Mouse (Mus musculus) heart, adult 11 months (tissue): ENCODE data around the gene Ptpn11.
"Not testable (repeated sequence)": the region's sequence is repeated elsewhere in the genome, so short reads cannot be mapped to it uniquely, and the experiment has no call there.

Experiments used
- DNase-seq: peaks from one replicate; pipeline ENCODE4 v3.0.0; 2022

Gene Ptpn11

DNA sequence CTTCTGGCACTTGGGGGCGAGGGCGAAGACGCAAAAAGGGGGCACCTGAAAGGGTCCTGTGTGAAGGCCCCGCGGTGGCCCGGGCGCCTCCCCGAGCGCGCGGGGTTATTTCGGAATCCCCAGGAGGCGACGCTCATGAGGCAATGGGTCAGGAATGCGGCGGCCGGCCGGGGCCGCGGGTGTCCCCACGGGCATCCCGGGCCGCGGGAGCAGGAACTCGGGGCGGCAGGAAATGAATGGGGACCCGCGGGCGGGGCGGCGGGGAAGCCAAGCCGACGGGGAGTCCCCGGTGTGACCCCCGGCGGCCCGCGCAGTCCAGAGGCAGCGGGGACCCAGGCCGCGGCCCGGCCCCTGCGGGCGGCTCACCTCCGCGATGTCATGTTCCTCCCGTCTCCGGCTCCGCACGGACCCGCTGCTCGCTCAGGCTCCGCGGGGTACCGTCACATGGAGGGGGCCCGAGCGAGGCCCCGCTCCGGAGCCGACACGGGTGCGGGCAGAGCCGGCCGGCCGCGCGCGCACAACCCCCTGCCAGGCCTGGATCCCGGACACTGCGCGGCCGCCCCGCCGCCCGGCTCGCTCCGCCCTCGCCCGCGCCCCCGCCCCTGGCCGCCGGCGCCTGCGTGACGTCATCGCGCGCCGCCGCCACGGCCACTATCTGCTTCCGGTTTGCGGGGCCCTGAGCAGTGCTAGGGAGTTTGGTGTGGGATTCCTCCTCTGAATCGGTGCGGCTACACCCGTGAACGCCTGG is at the start of gene Ptpn11:
TSS of gene Ptpn11 (minus strand) at position 562 of the 748 bp plus-strand sequence.
- peak; percentile 99 for DNase-seq

DNA sequence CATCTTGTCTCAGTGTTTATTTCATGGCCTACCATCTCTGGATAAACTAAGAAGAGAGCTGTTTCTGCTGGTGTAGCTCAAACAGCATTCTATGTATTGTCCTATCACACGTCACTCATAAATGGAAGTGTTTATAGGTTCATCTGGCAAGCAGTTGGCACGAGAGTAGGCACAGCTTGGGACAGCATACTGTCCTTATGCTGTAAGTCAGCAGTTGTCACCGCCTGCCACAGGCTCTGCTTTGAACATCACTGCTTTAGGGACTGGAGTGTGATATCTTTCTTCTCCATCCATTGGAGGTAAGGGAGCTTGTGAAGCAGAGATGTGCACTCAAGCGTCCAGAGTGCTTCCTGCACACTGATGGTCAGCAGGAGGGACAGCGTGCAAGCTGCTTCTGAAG is 48.6 kb upstream of the Ptpn11 start:
- DNase-seq, result no peak

- no peak for DNase-seq
Observed at GRCm38 (mm10) chr5:121238208-121238607, 47.0 kb upstream of the Ptpn11 start.

GRCm38 (mm10) chr5:121236171-121236570 is 45.0 kb upstream of the Ptpn11 start:
- peak; percentile 92 for DNase-seq

GRCm38 (mm10) chr5:121233726-121234125 is 42.5 kb upstream of the Ptpn11 start:
- no peak for DNase-seq

- no peak for DNase-seq
Observed at GRCm38 (mm10) chr5:121232789-121233188, 41.6 kb upstream of the Ptpn11 start.

GRCm38 (mm10) chr5:121230811-121231210 is 39.6 kb upstream of the Ptpn11 start:
- no peak for DNase-seq

GRCm38 (mm10) chr5:121229182-121229581 is 38.0 kb upstream of the Ptpn11 start:
- no peak for DNase-seq

GRCm38 (mm10) chr5:121227330-121227729 is 36.1 kb upstream of the Ptpn11 start:
- not testable (repeated sequence) for DNase-seq

DNA sequence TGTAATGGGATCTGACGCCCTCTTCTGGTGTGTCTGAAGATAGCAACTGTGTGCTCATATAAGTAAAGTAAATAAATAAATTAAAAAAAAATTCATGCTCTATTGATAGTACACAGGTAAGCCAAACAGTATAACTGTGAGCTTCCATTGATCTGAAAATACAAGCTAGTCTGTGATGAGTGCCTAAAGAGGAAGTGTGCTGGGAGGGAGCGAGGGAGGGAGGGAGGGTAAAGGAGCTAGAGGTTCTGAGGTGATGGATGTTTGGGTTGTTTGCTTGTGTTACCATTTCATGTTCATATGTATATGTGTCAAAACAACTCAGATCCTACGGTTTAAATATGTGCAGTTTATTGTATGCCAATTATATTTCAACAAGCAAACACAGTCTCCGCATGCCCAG is 35.6 kb upstream of the Ptpn11 start:
- no peak for DNase-seq

DNA sequence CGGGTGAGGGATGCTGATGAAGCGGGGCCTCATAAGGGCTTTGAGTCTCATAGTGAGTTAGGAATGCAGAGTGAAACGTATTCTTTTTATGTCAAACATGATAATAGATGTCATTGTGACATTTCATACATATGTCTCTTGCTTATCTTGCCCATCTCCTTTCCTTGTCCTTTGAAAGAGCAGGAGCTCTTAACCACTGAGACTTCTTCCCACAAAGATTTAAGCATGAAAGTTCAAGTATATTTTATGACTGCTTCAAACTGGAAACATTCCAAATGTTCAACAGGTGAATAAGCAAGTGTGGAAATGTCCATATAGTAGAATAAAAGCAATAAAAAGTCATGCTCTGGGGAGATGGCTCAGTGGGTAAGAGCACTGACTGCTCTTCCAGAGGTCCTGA is 35.2 kb upstream of the Ptpn11 start:
- DNase-seq, result no peak

GRCm38 (mm10) chr5:121225854-121226253 is 34.7 kb upstream of the Ptpn11 start:
- DNase-seq, result no peak

- DNase-seq, result no peak
Observed at GRCm38 (mm10) chr5:121224856-121225255, 33.7 kb upstream of the Ptpn11 start.

DNA sequence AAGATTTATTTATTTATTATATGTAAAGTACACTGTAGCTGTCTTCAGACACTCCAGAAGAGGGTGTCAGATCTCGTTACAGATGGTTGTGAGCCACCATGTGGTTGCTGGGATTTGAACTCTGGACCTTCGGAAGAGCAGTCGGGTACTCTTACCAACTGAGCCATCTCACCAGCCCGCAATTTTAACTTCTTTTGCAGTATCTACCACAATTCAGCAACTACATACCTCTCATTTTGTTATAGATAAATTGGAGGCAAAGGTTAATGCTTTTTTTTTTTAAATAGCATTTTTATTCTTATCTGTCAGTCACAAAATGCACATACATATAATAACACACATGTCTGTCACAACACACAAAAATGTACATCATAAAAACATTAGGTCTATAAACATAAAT is 32.8 kb upstream of the Ptpn11 start:
- DNase-seq, result not testable (repeated sequence)

DNA sequence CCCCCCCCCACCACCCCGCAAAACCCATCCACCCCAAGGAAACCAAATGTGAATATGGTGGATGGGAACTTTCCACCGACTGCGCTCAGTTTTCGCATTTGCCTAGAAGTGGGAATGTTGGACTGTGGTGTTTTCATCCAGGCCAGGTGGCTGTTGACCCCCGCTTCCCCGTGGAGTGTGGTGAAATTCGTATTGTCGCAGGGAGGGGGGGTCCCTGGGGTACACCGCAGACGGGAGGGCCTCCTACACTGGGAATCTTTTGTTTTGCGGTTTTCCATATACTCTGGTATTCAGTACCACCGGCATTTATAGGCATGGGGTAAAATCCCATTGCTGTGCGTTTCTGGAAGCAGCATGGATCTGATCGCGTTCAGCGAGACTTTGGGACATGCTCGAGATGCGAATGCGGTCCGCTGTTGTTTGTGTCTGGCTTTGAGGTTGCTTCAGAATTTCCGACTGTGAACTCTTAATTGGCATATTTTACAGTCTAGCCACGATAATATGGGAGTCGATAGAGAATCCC is 30.2 kb upstream of the Ptpn11 start:
- no peak for DNase-seq

GRCm38 (mm10) chr5:121220732-121221301 is 29.6 kb upstream of the Ptpn11 start:
- DNase-seq, result peak; percentile 91

DNA sequence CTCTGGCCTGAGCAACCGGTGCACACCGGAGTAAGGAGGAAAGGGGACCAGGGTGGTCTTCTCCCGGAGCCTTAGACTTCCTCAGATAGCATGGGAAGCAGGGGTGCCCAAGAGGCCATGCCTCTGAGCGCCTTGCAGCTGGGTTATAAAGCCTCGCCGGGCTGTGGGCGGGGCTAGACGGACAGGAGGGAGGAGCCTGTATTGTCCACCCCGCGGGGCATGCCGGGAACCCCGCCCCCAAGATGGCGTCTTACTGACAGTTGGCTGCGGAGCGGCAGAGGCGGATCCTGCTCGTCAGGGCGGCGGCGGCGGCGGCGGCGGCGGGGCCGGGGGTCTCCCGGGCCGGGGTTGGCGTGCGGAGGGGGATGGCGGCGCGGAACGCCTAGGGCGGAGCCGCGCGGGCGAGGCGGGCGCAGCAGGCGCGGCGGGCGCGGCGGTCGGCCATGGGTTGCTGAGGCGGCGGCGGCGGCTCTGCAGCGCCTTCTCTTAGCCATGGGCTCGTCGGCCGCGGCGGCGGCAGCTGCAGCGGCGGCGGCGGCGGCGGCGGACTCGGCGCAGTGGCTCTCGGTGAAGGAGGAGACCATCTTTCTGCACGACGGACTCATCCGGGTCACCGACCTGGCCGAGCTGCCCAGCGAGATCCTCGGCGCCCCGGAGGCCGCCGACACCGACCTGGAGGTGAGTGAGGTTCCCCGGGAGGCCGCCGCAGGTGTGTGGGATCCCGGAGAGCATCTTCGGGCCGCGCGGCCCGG is 29.0 kb upstream of the Ptpn11 start, which contains the start of gene Hectd4:
TSS of gene Hectd4 (plus strand) at position 240 of the 752 bp plus-strand sequence.
- DNase-seq, result peak; percentile 99

DNA sequence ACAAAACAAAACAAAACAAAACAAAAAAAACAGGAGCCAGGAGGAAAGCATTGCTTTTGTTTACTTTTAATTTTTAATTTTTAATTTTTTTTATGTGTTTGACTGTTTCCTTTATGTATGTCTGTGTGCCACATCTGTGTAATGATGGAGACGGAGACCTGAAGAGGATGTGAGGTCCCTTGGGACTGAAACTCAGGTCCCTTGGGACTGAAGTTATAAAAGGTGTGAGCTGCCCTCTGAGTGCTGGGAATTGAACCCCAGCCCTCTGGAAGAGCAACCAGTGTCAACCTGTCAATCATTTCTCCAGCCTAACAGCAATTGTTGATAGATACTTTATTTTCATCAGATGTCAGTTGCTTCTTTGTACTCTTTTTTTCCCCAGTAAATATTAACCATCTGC is 28.0 kb upstream of the Ptpn11 start:
- DNase-seq, result no peak

DNA sequence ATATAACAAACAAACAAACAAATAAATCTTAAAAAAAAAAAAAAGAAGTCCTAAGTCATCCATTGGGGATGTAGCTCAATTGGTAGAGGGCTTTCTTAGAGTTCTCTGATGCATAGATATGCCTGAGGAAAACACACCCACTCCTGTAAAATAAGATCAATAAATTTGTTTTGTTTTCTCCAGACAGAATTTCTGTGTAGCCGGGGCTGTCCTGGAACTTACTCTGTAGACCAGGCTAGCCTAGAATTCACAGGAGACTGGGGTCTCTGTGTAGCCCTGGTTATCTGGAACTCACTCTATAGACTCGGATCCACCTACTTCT is 26.1 kb upstream of the Ptpn11 start:
- DNase-seq, result no peak

GRCm38 (mm10) chr5:121216584-121217312 is 25.6 kb upstream of the Ptpn11 start:
- DNase-seq, result not testable (repeated sequence)

DNA sequence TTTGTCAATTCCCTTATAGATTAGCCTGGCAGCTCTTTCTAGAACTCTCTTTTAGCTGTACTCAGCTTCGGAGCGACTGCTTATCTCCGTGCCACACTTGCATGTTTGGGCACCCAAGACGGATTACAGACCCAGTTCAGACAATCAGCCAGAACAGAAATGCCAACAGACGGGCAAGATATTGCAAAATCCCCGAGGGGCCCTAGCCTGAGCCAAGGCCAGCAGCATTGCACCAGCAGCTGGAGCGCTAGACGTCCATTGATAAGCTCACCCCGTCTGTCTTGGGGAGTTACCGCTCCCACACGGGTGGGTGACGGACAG is 24.9 kb upstream of the Ptpn11 start:
- DNase-seq, result no peak

DNA sequence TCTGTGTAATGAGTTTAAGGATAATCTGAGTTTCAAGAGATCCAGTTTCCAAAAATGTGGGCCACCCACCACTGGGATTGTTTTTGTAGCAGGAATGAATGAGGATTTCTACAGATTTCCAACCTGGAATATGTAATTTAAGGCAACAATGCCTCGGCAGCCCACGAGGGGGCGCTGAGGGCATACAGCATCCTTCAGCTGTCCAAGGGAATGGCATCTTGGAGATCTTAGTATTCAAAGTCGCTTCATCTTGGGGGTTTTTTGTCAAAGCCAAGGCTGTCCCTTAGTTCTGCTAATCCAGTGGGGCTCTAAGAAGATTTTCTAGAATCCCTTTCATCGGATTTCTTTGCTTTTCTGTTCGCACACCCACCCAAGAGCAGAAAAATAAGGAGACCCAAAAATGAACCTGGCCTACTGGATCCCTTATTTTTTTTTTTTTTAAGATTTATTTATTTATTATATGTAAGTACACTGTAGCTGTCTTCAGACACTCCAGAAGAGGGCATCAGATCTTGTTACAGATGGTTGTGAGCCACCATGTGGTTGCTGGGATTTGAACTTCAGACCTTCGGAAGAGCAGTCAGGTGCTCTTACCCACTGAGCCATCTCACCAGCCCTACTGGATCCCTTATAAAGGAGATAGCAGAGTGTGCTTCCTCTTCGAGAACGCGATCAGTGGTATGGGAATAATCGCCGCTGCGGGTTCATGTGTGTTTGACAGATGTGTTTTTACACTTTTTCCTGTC is 24.4 kb upstream of the Ptpn11 start:
- no peak for DNase-seq

GRCm38 (mm10) chr5:121214707-121215106 is 23.5 kb upstream of the Ptpn11 start:
- no peak for DNase-seq
